Mouse (Mus musculus): Measurements from ENCODE around the gene Hat1. TPM values are rescaled to one million over a fixed set of nuclear protein-coding genes. Genes with fewer than 3 reads are reported as not detected.

Hat1 gene
- polyA plus RNA-seq, 1 experiment from 2014 or later = 201 TPM

DNA sequence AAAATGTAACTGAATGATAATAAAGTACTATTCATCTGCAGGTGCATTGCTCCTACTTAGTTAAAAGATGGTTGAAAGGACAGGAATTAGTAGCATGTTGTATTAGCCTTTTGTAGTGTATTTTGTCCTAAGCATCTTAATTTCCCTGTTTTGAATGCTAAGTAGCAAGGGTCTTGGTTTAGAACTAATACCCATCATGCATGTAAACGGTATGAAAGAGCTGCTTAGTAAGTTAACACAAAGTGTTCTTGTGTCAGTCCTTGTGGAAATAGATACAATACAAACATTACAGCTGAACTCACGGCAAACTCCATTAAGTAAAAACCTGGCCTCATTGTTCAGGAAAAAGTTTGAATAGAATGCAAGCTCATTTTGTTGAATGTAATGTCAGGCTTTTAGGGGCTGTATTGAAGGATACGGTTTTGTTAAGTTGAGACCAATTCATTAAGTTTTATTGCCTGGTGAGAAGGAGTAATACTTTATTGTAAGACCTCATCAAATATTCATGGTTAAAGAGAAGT, 30.1 kb downstream of the Hat1 start:
- Histone ChIP-seq H3K27me3 (ENCODE audit: control insufficient read depth, insufficient read depth, low read length) (no peaks in the 10 kb centered on the region), H3K36me3 (ENCODE audit: control insufficient read depth, insufficient read depth, low read length) (0 out of 2 replicates have a peak, but pooled peaks cover 4% of the 10 kb centered on the region), H3K4me2 (no peak overlapping the region), H3K4me3 (ENCODE audit: low read depth, low read length) (no peak overlapping the region), H3K9me3 (ENCODE audit: control insufficient read depth, low read length) (no peaks in the 10 kb centered on the region), H3K9ac (ENCODE audit: low read length) (no peak overlapping the region), H3K27ac (ENCODE audit: low read depth, low read length) (no peak overlapping the region), H3K4me1 (ENCODE audit: control insufficient read depth, insufficient read depth, low read length) (no peaks in the 10 kb centered on the region)
- 53% methylated on average over 3 of the region's 3 CpGs for WGBS
- ATAC-seq (ENCODE audit: low FRiP score) (no peak), DNase-seq (ENCODE audit: low spot score, missing footprints) (no peak)

DNA sequence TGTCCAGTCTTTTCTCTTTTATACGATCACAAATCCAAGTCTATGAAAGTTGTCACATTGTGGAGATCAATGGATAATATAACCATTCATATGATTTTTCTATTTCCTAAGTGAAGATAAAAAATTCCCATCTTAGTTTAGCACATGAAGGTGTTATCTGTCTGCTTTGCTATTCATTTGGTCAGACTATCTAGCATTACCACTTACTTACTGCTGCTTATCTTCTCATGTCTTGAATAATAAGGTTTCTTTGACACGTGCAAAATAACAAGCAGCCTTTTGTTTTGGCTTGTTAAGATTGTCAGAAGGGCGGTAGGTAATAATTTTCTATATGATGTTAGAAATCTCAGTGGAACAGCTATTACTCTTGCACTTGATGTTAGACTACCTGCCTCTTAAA, 30.6 kb downstream of the Hat1 start:
- no peaks in the 10 kb centered on the region for H3K9me3 ChIP-seq (ENCODE audit: control insufficient read depth, low read length)
- no peak for ATAC-seq (ENCODE audit: low FRiP score)
- H3K27me3 ChIP-seq (ENCODE audit: control insufficient read depth, insufficient read depth, low read length) = no peaks in the 10 kb centered on the region
- H3K4me2 ChIP-seq = no peak overlapping the region
- no peak overlapping the region for H3K27ac ChIP-seq (ENCODE audit: low read depth, low read length)
- no peaks in the 10 kb centered on the region for H3K4me1 ChIP-seq (ENCODE audit: control insufficient read depth, insufficient read depth, low read length)
- DNase-seq (ENCODE audit: low spot score, missing footprints) = no peak
- H3K4me3 ChIP-seq (ENCODE audit: low read depth, low read length) = no peak overlapping the region
- 0 out of 2 replicates have a peak, but pooled peaks cover 4% of the 10 kb centered on the region for H3K36me3 ChIP-seq (ENCODE audit: control insufficient read depth, insufficient read depth, low read length)
- WGBS = 85% methylated on average over 3 of the region's 3 CpGs
- no peak overlapping the region for H3K9ac ChIP-seq (ENCODE audit: low read length)

DNA sequence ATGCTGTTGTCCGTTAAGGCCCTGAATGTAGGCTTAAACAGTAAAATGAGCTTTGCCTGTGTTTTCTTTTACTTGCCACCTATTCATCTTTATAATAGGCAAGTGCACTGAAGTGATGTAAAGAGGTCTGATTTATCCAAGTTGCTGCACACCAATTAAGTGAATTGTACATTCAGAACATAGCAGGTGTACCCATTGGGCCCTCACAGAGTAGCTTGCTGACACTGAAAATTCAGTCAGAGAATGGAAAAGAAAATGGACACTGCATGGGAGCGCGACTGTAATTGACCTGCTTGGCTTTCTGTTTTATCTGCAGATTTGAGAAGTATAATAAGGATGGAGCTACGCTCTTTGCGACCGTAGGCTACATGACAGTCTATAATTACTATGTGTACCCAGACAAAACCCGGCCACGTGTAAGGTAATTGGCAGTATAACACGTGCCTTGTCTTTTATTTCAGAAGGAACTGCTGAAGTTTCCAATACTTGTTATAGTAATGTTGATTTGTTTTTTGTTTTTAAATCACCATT, 32.2 kb downstream of the Hat1 start:
- Histone ChIP-seq H3K36me3 (ENCODE audit: control insufficient read depth, insufficient read depth, low read length) (0 out of 2 replicates have a peak, but pooled peaks cover 4% of the 10 kb centered on the region), H3K9ac (ENCODE audit: low read length) (no peak overlapping the region), H3K4me3 (ENCODE audit: low read depth, low read length) (no peak overlapping the region), H3K27ac (ENCODE audit: low read depth, low read length) (no peak overlapping the region), H3K4me2 (no peak overlapping the region), H3K9me3 (ENCODE audit: control insufficient read depth, low read length) (no peaks in the 10 kb centered on the region), H3K4me1 (ENCODE audit: control insufficient read depth, insufficient read depth, low read length) (no peaks in the 10 kb centered on the region), H3K27me3 (ENCODE audit: control insufficient read depth, insufficient read depth, low read length) (no peaks in the 10 kb centered on the region)
- 87% methylated on average over 9 of the region's 9 CpGs for WGBS
- ATAC-seq (ENCODE audit: low FRiP score) (no peak), DNase-seq (ENCODE audit: low spot score, missing footprints) (no peak)

DNA sequence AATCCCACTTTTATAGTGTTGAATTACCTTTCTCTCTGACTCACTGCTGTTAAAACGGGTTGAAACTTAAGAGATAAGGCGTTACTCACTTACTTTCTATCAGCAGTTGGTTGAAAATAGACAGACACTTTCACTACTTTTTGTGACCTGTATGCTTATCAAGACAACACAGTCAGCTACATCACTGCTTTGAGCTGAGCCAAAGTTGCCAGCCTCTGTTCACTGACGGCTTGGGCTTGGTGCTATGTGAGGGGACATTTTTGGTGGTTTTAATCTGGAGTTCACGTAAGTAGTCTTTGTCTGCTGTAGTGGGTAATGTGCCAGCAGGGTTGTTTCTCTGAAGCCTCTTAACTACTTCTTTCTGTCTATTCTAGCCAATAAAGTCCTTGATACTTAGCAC, 35.8 kb downstream of the Hat1 start:
- WGBS = 88% methylated on average over 4 of the region's 4 CpGs
- no peaks in the 10 kb centered on the region for H3K27me3 ChIP-seq (ENCODE audit: control insufficient read depth, insufficient read depth, low read length)
- H3K4me1 ChIP-seq (ENCODE audit: control insufficient read depth, insufficient read depth, low read length) = no peaks in the 10 kb centered on the region
- H3K9me3 ChIP-seq (ENCODE audit: control insufficient read depth, low read length) = no peaks in the 10 kb centered on the region
- DNase-seq (ENCODE audit: low spot score, missing footprints) (no peak), ATAC-seq (ENCODE audit: low FRiP score) (no peak)
- H3K27ac ChIP-seq (ENCODE audit: low read depth, low read length) = no peak overlapping the region
- 0 out of 2 replicates have a peak, but pooled peaks cover 6% of the 10 kb centered on the region for H3K36me3 ChIP-seq (ENCODE audit: control insufficient read depth, insufficient read depth, low read length)
- no peak overlapping the region for H3K4me3 ChIP-seq (ENCODE audit: low read depth, low read length)
- H3K4me2 ChIP-seq = no peak overlapping the region
- no peak overlapping the region for H3K9ac ChIP-seq (ENCODE audit: low read length)

DNA sequence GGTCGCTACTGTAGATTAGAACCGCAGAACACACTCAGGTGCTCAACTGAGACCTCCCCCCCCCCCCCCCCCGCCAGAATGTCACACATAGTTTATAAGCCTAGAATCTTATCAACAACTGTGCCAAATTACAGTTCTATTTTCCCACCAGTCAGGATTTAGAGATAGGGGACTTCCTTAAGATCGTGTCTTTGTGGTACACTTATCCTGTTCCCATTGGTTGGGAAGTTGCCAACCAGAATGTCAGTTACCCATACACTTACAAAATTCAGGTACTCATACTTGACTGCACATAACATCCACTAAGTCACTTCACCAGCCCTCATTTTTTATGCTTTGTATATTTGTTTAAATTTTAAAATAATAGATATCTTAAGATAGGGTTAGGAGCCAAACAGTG, 46.7 kb downstream of the Hat1 start:
- Histone ChIP-seq H3K4me1 (ENCODE audit: control insufficient read depth, insufficient read depth, low read length) (no peaks in the 10 kb centered on the region), H3K4me3 (ENCODE audit: low read depth, low read length) (no peak overlapping the region), H3K9me3 (ENCODE audit: control insufficient read depth, low read length) (no peaks in the 10 kb centered on the region), H3K27me3 (ENCODE audit: control insufficient read depth, insufficient read depth, low read length) (no peaks in the 10 kb centered on the region), H3K36me3 (ENCODE audit: control insufficient read depth, insufficient read depth, low read length) (peaks cover 5% of the 10 kb centered on the region; the same call in 1 of the 2 replicates), H3K9ac (ENCODE audit: low read length) (no peak overlapping the region), H3K27ac (ENCODE audit: low read depth, low read length) (no peak overlapping the region), H3K4me2 (no peak overlapping the region)
- DNase-seq (ENCODE audit: low spot score, missing footprints) (no peak), ATAC-seq (ENCODE audit: low FRiP score) (no peak)
- 80% methylated on average over 4 of the region's 4 CpGs for WGBS

DNA sequence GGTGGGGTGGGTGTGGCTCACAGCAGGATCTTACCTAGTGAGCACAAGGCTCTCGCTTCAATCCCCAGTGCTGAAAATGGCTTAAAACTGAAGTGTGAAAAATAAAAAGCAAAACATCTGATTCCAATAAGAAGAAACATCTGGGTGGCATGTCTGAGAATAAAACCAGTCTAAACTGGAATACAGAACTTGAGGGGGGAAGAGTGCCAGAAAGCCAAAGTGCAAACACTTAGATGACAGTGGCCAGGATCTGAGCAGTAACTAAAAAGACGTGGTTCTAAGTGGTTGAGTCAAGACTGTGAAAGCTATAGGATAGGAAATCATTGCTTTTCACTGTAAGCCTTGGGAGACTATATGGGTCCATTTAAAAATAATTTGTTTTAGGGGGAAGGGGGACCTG, 54.6 kb downstream of the Hat1 start:
- 41% methylated on average over 2 of the region's 2 CpGs for WGBS
- ATAC-seq (ENCODE audit: low FRiP score) = no peak

DNA sequence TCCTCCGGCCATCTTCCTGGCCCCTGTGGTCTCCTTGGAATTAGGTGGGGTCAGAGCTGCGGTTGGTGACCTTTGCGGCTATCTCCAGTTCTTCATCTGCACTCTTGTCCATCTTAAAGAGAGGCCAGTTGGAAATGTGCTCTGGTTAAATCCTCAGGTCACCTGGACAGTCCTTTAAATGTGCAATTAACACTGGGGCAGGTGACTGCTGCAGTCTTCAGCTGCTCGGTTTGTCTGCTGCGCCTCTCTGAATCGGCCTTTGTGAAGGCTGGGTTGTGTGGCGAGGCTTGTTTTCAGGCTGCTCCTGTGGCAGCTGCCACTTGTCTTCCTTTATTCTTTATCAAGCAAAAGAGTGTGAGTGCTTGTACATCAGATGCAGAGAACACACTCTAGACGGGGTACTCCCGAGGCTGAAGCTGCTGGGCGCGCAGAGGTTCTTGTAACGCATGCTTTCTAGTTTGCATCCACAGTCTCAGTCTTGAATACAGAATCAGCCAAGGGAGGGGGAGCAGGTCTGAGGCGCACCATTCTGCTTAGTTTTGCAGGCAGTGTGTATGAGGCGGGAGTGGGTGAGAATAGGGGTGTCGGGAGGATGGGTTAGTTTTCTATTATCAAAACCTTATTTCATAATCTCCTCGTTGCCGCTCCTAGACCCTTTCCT, 56.9 kb downstream of the Hat1 start:
- Histone ChIP-seq H3K9ac (ENCODE audit: low read length) (no peak overlapping the region), H3K4me3 (ENCODE audit: low read depth, low read length) (no peak overlapping the region), H3K4me2 (peak overlapping the region; percentile 6; the same call in 1 of the 2 replicates), H3K27me3 (ENCODE audit: control insufficient read depth, insufficient read depth, low read length) (no peaks in the 10 kb centered on the region), H3K27ac (ENCODE audit: low read depth, low read length) (no peak overlapping the region), H3K4me1 (ENCODE audit: control insufficient read depth, insufficient read depth, low read length) (no peaks in the 10 kb centered on the region; the same call in 1 of the 2 replicates), H3K36me3 (ENCODE audit: control insufficient read depth, insufficient read depth, low read length) (no peaks in the 10 kb centered on the region), H3K9me3 (ENCODE audit: control insufficient read depth, low read length) (no peaks in the 10 kb centered on the region)
- WGBS = 43% methylated on average over 17 of the region's 17 CpGs
- DNase-seq (ENCODE audit: low spot score, missing footprints) (peak; percentile 86), ATAC-seq (ENCODE audit: low FRiP score) (peak; percentile 30; the same call in 1 of the 2 replicates)

More for the DNA sequence above, 54.6 kb downstream of the Hat1 start:
- no peak overlapping the region for H3K4me3 ChIP-seq (ENCODE audit: low read depth, low read length)
- H3K4me1 ChIP-seq (ENCODE audit: control insufficient read depth, insufficient read depth, low read length) = no peaks in the 10 kb centered on the region; the same call in 1 of the 2 replicates
- no peak overlapping the region for H3K27ac ChIP-seq (ENCODE audit: low read depth, low read length)
- no peaks in the 10 kb centered on the region for H3K27me3 ChIP-seq (ENCODE audit: control insufficient read depth, insufficient read depth, low read length)
- no peak for DNase-seq (ENCODE audit: low spot score, missing footprints)
- H3K36me3 ChIP-seq (ENCODE audit: control insufficient read depth, insufficient read depth, low read length) = no peaks in the 10 kb centered on the region
- no peak overlapping the region for H3K9ac ChIP-seq (ENCODE audit: low read length)
- H3K4me2 ChIP-seq = no peak overlapping the region
- H3K9me3 ChIP-seq (ENCODE audit: control insufficient read depth, low read length) = no peaks in the 10 kb centered on the region

DNA sequence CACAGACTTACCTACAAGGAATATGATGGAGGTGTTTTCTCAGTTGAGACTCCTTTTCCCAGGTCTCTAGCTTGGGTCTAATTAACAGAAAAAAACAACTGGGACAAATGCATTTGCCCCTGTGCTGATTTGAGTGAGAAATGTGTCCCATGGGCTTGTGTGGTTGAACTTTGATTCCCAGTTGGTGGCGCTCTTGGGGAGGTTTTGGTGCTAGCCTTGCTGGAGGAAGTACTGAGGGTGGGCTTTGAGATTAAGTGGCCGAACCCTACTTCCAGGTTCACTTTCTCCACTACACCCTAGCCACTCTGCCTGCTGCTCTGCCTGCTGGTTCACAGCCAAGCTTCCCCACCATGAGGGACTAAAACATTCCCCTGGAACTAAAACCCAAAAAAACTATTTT, 60.8 kb downstream of the Hat1 start:
- H3K36me3 ChIP-seq (ENCODE audit: control insufficient read depth, insufficient read depth, low read length) = no peaks in the 10 kb centered on the region
- H3K9me3 ChIP-seq (ENCODE audit: control insufficient read depth, low read length) = no peaks in the 10 kb centered on the region
- no peak overlapping the region for H3K9ac ChIP-seq (ENCODE audit: low read length)
- H3K27ac ChIP-seq (ENCODE audit: low read depth, low read length) = no peak overlapping the region
- 12% methylated on average over 2 of the region's 2 CpGs for WGBS
- H3K4me1 ChIP-seq (ENCODE audit: control insufficient read depth, insufficient read depth, low read length) = peaks cover 4% of the 10 kb centered on the region; the same call in 1 of the 2 replicates
- no peak overlapping the region for H3K4me2 ChIP-seq
- ATAC-seq (ENCODE audit: low FRiP score) (no peak), DNase-seq (ENCODE audit: low spot score, missing footprints) (no peak)
- H3K27me3 ChIP-seq (ENCODE audit: control insufficient read depth, insufficient read depth, low read length) = peaks cover 5% of the 10 kb centered on the region; the same call in 1 of the 2 replicates
- H3K4me3 ChIP-seq (ENCODE audit: low read depth, low read length) = no peak overlapping the region

DNA sequence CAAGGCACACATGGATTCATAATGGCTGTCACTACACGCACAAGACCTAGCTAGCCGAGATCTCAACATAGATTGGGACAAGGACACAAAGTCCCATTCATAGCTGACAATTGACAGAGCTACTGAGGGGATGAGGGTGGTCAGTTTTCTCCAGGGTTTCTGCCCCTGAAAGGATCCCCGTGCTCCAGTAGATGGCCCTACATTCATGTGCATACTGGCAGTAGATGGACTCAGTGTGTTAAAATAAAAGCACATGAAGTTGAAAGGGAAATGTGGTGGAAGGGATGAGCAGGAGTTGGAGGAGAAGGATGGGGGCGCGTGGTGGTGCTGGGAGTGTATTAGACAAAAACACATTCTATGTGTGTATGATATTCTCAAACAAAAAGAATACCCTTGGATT, 63.0 kb downstream of the Hat1 start:
- H3K4me2 ChIP-seq = no peak overlapping the region
- no peak for DNase-seq (ENCODE audit: low spot score, missing footprints)

More for the DNA sequence above, 63.0 kb downstream of the Hat1 start:
- Histone ChIP-seq H3K9me3 (ENCODE audit: control insufficient read depth, low read length) (no peaks in the 10 kb centered on the region), H3K27me3 (ENCODE audit: control insufficient read depth, insufficient read depth, low read length) (peaks cover 5% of the 10 kb centered on the region; the same call in 1 of the 2 replicates), H3K27ac (ENCODE audit: low read depth, low read length) (no peak overlapping the region), H3K36me3 (ENCODE audit: control insufficient read depth, insufficient read depth, low read length) (no peaks in the 10 kb centered on the region), H3K4me1 (ENCODE audit: control insufficient read depth, insufficient read depth, low read length) (0 out of 2 replicates have a peak, but pooled peaks cover 4% of the 10 kb centered on the region), H3K4me3 (ENCODE audit: low read depth, low read length) (no peak overlapping the region), H3K9ac (ENCODE audit: low read length) (no peak overlapping the region)
- no peak for ATAC-seq (ENCODE audit: low FRiP score)
- WGBS = 61% methylated on average over 5 of the region's 5 CpGs
